Mouse (Mus musculus): Measurements from ENCODE around the gene Smarca2.

Gene Smarca2

DNA sequence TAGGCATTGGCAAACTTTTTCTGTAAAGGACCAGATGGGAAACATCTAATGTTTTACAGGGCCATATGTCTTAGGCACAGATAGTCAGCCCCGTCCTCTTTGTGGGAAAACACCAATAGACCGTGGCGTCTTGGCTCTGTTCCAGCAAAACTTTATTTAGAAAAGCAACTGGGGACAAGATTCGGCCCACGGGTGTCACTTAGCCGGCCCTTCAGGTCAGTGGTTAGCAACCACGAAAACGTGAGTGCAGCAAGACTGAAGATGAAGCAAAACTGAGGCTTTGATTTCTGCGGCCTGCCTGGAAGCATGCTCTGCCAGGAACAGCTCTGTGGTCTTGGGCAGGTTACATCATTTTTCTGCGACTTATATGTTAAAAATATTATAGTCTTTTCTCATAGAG, 36.4 kb downstream of the Smarca2 start:
- no peak overlapping the region for H3K4me3 ChIP-seq (replicated peaks; ENCODE audit: low read length)
- 0 out of 2 replicates have a peak, but pooled peaks cover 1% of the 10 kb centered on the region for H3K27me3 ChIP-seq (ENCODE audit: insufficient read depth, low read length)
- no peaks in the 10 kb centered on the region for H3K9me3 ChIP-seq (ENCODE audit: low read length)
- H3K36me3 ChIP-seq (ENCODE audit: insufficient read depth, low read length), result no peaks in the 10 kb centered on the region
- H3K4me1 ChIP-seq (replicated peaks; ENCODE audit: low read depth, low read length), result peaks cover 6% of the 10 kb centered on the region
- TF ChIP-seq NANOG (IDR thresholded peaks at IDR 0.05; ENCODE audit: borderline replicate concordance, low read length) (no peak), CTCF (conservative IDR thresholded peaks at IDR 0.05; ENCODE audit: low read length) (no peak), POU5F1 (IDR thresholded peaks at IDR 0.05; ENCODE audit: borderline replicate concordance, low read length) (no peak)

DNA sequence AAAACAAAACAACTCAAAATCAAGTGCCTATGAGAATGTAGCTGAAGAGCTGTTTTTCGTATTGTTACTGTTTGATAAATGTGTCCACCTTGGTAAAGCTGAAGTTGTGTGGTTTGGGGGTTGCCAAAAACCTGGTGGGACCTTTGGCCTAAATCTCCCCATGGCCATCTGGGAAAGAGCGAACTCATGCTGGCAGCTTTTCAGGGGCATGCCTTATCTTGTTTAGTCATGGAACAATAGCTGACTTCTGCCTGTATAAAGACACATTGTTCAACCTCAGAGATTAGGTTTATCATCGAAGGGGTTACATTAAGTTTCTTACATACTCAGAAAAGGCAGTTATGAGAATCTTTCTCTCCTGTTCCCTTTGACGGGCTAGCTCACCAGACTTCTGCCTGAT, 38.2 kb downstream of the Smarca2 start:
- TF ChIP-seq NANOG (IDR thresholded peaks at IDR 0.05; ENCODE audit: borderline replicate concordance, low read length) (no peak), CTCF (conservative IDR thresholded peaks at IDR 0.05; ENCODE audit: low read length) (no peak), POU5F1 (IDR thresholded peaks at IDR 0.05; ENCODE audit: borderline replicate concordance, low read length) (no peak)
- Histone ChIP-seq H3K36me3 (ENCODE audit: insufficient read depth, low read length) (no peaks in the 10 kb centered on the region), H3K27me3 (ENCODE audit: insufficient read depth, low read length) (0 out of 2 replicates have a peak, but pooled peaks cover 1% of the 10 kb centered on the region), H3K4me3 (replicated peaks; ENCODE audit: low read length) (no peak overlapping the region), H3K9me3 (ENCODE audit: low read length) (no peaks in the 10 kb centered on the region), H3K4me1 (replicated peaks; ENCODE audit: low read depth, low read length) (peaks cover 6% of the 10 kb centered on the region)

DNA sequence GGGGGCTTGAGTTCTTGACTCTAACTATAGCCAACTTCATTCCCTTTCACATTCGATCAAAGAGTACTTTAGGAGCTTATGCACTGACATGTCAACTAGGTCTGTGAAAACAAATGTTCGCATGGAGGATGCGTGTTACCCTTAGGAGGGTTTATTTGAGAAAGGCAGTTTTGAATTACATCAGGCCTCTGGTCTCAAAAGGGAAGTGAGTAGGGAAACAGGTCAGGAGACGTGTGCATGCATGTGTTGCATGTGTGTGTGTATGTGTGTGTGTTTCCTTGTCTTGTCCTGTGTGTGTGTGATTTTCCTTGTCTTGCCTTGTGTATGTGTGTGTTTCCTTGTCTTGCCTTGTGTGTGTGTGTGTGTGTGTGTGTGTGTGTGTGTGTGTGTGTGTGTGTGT, 39.1 kb downstream of the Smarca2 start:
- TF ChIP-seq CTCF (conservative IDR thresholded peaks at IDR 0.05; ENCODE audit: low read length) (no peak), POU5F1 (IDR thresholded peaks at IDR 0.05; ENCODE audit: borderline replicate concordance, low read length) (no peak), NANOG (IDR thresholded peaks at IDR 0.05; ENCODE audit: borderline replicate concordance, low read length) (no peak)

DNA sequence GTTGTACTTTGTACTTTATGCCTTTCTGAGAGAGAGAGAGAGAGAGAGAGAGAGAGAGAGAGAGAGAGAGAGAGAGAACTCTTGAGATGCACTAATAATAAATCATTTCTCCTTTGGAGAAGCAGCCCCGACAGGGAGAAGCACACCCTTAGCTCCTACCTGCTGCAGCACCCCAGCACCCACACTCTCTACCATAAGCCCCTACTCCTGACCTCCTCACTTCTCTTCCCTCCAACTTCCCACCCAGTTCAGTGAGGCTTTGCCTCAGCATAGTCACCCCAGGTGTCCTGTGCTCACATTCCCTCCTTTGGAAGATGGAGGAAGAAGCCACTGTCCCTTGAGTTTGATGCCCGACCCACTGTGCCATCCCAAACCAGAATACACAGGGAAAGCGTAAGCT, 40.2 kb downstream of the Smarca2 start:
- H3K36me3 ChIP-seq (ENCODE audit: insufficient read depth, low read length), result no peaks in the 10 kb centered on the region
- H3K9me3 ChIP-seq (ENCODE audit: low read length), result no peaks in the 10 kb centered on the region
- no peak overlapping the region for H3K4me3 ChIP-seq (replicated peaks; ENCODE audit: low read length)
- peaks cover 2% of the 10 kb centered on the region; the same call in 1 of the 2 replicates for H3K4me1 ChIP-seq (replicated peaks; ENCODE audit: low read depth, low read length)
- TF ChIP-seq NANOG (IDR thresholded peaks at IDR 0.05; ENCODE audit: borderline replicate concordance, low read length), result no peak
- no peak for TF ChIP-seq POU5F1 (IDR thresholded peaks at IDR 0.05; ENCODE audit: borderline replicate concordance, low read length)
- no peak for TF ChIP-seq CTCF (conservative IDR thresholded peaks at IDR 0.05; ENCODE audit: low read length)
- H3K27me3 ChIP-seq (ENCODE audit: insufficient read depth, low read length), result 0 out of 2 replicates have a peak, but pooled peaks cover 1% of the 10 kb centered on the region

More for the DNA sequence above, 39.1 kb downstream of the Smarca2 start:
- no peaks in the 10 kb centered on the region for H3K9me3 ChIP-seq (ENCODE audit: low read length)
- H3K27me3 ChIP-seq (ENCODE audit: insufficient read depth, low read length), result 0 out of 2 replicates have a peak, but pooled peaks cover 1% of the 10 kb centered on the region
- H3K4me3 ChIP-seq (replicated peaks; ENCODE audit: low read length), result no peak overlapping the region
- peaks cover 6% of the 10 kb centered on the region for H3K4me1 ChIP-seq (replicated peaks; ENCODE audit: low read depth, low read length)
- H3K36me3 ChIP-seq (ENCODE audit: insufficient read depth, low read length), result no peaks in the 10 kb centered on the region

DNA sequence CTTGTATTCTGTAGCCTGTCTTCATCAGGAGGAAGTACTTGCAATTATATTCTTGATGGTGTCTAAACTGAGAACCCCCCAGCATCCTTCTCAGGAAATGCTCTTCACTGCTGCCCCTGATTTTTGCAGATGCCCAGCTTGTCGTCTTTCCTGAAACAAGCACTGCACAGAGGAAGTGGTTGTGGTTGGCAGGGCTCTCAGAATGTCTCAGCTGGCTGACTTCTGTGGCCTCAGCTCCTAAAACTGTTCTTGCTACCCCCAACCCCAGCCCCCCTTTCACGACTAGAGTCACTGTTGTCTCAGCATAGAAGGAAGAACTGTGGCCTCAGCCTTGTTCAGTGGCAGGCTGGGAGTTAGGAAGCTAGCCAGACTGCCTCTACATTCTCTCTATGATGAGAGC, 41.3 kb downstream of the Smarca2 start:
- Histone ChIP-seq H3K27me3 (ENCODE audit: insufficient read depth, low read length) (0 out of 2 replicates have a peak, but pooled peaks cover 1% of the 10 kb centered on the region), H3K36me3 (ENCODE audit: insufficient read depth, low read length) (no peaks in the 10 kb centered on the region), H3K4me3 (replicated peaks; ENCODE audit: low read length) (no peak overlapping the region), H3K9me3 (ENCODE audit: low read length) (no peaks in the 10 kb centered on the region), H3K4me1 (replicated peaks; ENCODE audit: low read depth, low read length) (no peaks in the 10 kb centered on the region)
- TF ChIP-seq CTCF (conservative IDR thresholded peaks at IDR 0.05; ENCODE audit: low read length) (no peak), NANOG (IDR thresholded peaks at IDR 0.05; ENCODE audit: borderline replicate concordance, low read length) (no peak), POU5F1 (IDR thresholded peaks at IDR 0.05; ENCODE audit: borderline replicate concordance, low read length) (no peak)

DNA sequence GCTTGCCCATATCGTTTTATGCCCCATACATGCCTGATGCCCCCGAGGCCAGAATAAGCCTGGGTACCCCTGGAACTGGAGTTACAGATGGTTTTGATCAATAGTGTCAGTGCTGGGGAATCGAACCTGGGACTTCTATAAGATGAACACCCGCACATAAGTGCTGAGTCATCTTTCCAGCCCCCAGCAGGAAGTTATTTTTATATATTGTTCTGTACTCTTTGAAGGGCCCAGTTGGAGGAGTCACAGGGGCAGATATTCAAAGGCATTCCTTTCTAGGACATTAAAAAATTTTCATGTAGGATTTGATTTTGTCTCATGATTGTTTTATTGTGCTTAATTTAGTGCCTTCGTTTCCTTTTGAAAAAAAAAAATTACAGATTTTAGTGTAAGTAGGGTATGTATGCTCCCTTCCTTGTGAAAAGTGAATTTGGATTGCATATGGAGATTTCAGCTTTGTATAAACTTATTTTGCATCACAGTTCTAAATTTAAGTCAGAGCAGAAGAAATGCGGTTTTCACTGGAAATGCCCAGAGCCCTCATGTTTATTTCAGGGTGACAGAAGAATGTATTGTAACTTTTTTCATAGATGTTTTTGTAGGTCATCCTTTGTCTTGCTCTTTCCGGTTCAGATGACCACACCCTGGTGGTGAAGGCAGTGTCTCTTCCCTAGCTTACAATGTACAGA, 45.9 kb downstream of the Smarca2 start:
- Histone ChIP-seq H3K27me3 (ENCODE audit: insufficient read depth, low read length) (no peaks in the 10 kb centered on the region), H3K36me3 (ENCODE audit: insufficient read depth, low read length) (no peaks in the 10 kb centered on the region), H3K4me3 (replicated peaks; ENCODE audit: low read length) (no peak overlapping the region), H3K9me3 (ENCODE audit: low read length) (no peaks in the 10 kb centered on the region), H3K4me1 (replicated peaks; ENCODE audit: low read depth, low read length) (no peaks in the 10 kb centered on the region)
- TF ChIP-seq POU5F1 (IDR thresholded peaks at IDR 0.05; ENCODE audit: borderline replicate concordance, low read length) (no peak), CTCF (conservative IDR thresholded peaks at IDR 0.05; ENCODE audit: low read length) (no peak), NANOG (IDR thresholded peaks at IDR 0.05; ENCODE audit: borderline replicate concordance, low read length) (no peak)

DNA sequence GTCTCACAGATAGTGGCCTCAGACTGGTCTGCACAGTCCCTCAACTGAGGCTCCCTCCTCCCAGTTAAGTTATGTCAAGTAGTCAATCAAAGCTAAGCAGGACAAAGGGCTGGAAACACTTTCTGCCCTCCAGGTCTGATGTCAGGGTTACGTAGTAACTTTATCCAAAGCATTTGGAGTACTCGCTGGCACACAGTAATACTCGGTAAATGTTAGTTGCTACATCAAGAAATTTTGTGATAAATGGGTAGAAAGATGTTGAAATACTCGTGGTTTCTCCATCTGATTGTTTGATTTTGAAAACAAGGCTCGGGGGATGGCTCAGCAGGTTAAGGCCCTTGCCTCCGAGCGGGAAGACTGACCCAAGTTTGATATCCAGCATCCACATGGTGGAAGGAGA, 53.5 kb downstream of the Smarca2 start:
- Histone ChIP-seq H3K36me3 (ENCODE audit: insufficient read depth, low read length) (no peaks in the 10 kb centered on the region), H3K9me3 (ENCODE audit: low read length) (no peaks in the 10 kb centered on the region), H3K27me3 (ENCODE audit: insufficient read depth, low read length) (no peaks in the 10 kb centered on the region), H3K4me1 (replicated peaks; ENCODE audit: low read depth, low read length) (no peaks in the 10 kb centered on the region), H3K4me3 (replicated peaks; ENCODE audit: low read length) (no peak overlapping the region)
- TF ChIP-seq NANOG (IDR thresholded peaks at IDR 0.05; ENCODE audit: borderline replicate concordance, low read length), result no peak
- no peak for TF ChIP-seq POU5F1 (IDR thresholded peaks at IDR 0.05; ENCODE audit: borderline replicate concordance, low read length)
- no peak for TF ChIP-seq CTCF (conservative IDR thresholded peaks at IDR 0.05; ENCODE audit: low read length)

DNA sequence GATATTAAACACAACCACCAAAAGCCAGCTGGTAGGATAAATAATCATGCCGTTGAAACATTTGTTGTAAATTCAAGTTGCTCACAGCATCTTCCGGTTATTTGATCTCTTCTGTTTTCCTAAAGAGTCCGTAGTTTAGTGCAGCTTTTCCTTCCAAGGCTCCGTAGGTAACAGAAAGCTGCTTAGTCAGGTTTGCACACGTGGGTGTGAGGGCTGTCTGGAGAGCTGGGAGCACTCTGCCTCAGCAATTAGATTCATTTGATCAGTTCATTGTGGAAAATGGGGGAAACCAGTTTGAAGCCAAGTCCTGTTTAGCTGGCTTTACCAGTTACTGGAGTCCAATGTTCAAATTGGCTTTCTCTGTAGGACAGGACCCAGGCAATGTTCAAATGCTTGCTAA, 55.1 kb downstream of the Smarca2 start:
- TF ChIP-seq CTCF (conservative IDR thresholded peaks at IDR 0.05; ENCODE audit: low read length), result no peak
- no peak for TF ChIP-seq NANOG (IDR thresholded peaks at IDR 0.05; ENCODE audit: borderline replicate concordance, low read length)
- Histone ChIP-seq H3K4me3 (replicated peaks; ENCODE audit: low read length) (no peak overlapping the region), H3K36me3 (ENCODE audit: insufficient read depth, low read length) (no peaks in the 10 kb centered on the region), H3K9me3 (ENCODE audit: low read length) (no peaks in the 10 kb centered on the region), H3K4me1 (replicated peaks; ENCODE audit: low read depth, low read length) (no peaks in the 10 kb centered on the region), H3K27me3 (ENCODE audit: insufficient read depth, low read length) (no peaks in the 10 kb centered on the region)

DNA sequence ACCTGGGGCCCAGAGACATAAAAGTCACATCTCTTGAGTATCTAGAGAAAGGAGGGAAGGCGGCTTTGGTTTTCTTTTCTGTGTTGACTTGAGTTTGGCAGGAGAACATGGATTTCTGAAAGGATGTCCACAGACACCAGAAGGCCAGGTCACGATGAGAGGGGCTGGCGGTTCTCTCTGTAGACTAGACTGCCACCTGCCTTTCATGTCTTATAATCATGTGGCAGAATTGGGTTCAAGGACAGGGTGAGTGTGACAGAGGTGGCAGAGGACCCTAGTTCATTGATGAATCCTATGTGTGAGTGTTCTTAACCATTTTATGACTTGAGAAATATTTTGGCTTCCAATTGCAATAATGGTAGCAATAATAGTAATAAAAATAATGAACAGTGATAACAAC, 56.3 kb downstream of the Smarca2 start:
- Histone ChIP-seq H3K36me3 (ENCODE audit: insufficient read depth, low read length) (no peaks in the 10 kb centered on the region), H3K4me3 (replicated peaks; ENCODE audit: low read length) (no peak overlapping the region), H3K9me3 (ENCODE audit: low read length) (no peaks in the 10 kb centered on the region), H3K27me3 (ENCODE audit: insufficient read depth, low read length) (no peaks in the 10 kb centered on the region), H3K4me1 (replicated peaks; ENCODE audit: low read depth, low read length) (no peaks in the 10 kb centered on the region)
- TF ChIP-seq CTCF (conservative IDR thresholded peaks at IDR 0.05; ENCODE audit: low read length) (no peak), POU5F1 (IDR thresholded peaks at IDR 0.05; ENCODE audit: borderline replicate concordance, low read length) (no peak), NANOG (IDR thresholded peaks at IDR 0.05; ENCODE audit: borderline replicate concordance, low read length) (no peak)

All from E14TG2a.4 (cell line).